Mouse (Mus musculus) forebrain, embryonic 14.5 days (tissue): Measurements from ENCODE around the gene Sidt1. TPM values are rescaled to one million over a fixed set of nuclear protein-coding genes. Genes with fewer than 3 reads are reported as not detected.

ENCODE experiments used
- ATAC-seq: fragments of 200-750 bp; cut with Nextera tagmentation; 2 replicates; pipeline ENCODE4 v1.8.0; 2017; ENCODE audit warnings: mild to moderate bottlenecking, moderate library complexity
- DNase-seq: peaks from one replicate; pipeline ENCODE4 v3.0.0-alpha.2; 2015; ENCODE audit warnings: low spot score
- H3K27ac ChIP-seq: fragments of 300-500 bp; sonication (generic); 2 replicates; pipeline ENCODE4 v1.5.1; 2014; ENCODE audit warnings: low read depth, mild to moderate bottlenecking, control low read depth, low read length, moderate library complexity
- H3K27me3 ChIP-seq: fragments of 300-500 bp; sonication (generic); replicated peaks from 2 replicates; pipeline ENCODE4 v1.6.1; 2014; ENCODE audit warnings: low read length, control low read depth, mixed read lengths; ENCODE audit not compliant: control insufficient read depth, insufficient read depth
- H3K36me3 ChIP-seq: fragments of 300-500 bp; sonication (generic); 2 replicates; pipeline ENCODE4 v1.6.1; 2014; ENCODE audit warnings: low read length, control low read depth; ENCODE audit not compliant: control insufficient read depth, insufficient read depth
- H3K4me1 ChIP-seq: fragments of 300-500 bp; sonication (generic); 2 replicates; pipeline ENCODE4 v1.6.1; 2014; ENCODE audit warnings: antibody characterized with exemption, low read length, control low read depth; ENCODE audit not compliant: control insufficient read depth, insufficient read depth
- H3K4me2 ChIP-seq: fragments of 300-500 bp; sonication (generic); 2 replicates; pipeline ENCODE4 v1.6.1; 2014; ENCODE audit warnings: mild to moderate bottlenecking, control low read depth, low read length
- H3K4me3 ChIP-seq: fragments of 300-500 bp; sonication (generic); 2 replicates; pipeline ENCODE4 v1.5.1; 2014; ENCODE audit warnings: low read depth, low read length, control low read depth
- H3K9ac ChIP-seq: fragments of 300-500 bp; sonication (generic); 2 replicates; pipeline ENCODE4 v1.6.1; 2014; ENCODE audit warnings: mild to moderate bottlenecking, low read length, control low read depth, moderate library complexity
- H3K9me3 ChIP-seq: fragments of 300-500 bp; sonication (generic); replicated peaks from 2 replicates; pipeline ENCODE4 v1.6.1; 2016; ENCODE audit warnings: low read length, control low read depth, mixed read lengths; ENCODE audit not compliant: control insufficient read depth
- WGBS: fragments of 180-500 bp; shearing (Covaris S2); extraction: QIAGEN DNeasy Blood & Tissue Kit; methylation state at CpG from one replicate; pipeline ENCODE4 v1.1.7; 2014; 5-methylcytosine and 5-hydroxymethylcytosine counted together
- polyA plus RNA-seq: library from polyadenylated mRNA; unstranded; fragments of >200 nt; fragmentation: Nextera tagmentation; extraction: Ambion mirVana; gene quantifications from 2 replicates; pipeline ENCODE4 v1.2.1, GENCODE M21; 2014

Gene Sidt1
- polyA plus RNA-seq, 1 experiment from 2014 or later = 3.9 TPM

DNA sequence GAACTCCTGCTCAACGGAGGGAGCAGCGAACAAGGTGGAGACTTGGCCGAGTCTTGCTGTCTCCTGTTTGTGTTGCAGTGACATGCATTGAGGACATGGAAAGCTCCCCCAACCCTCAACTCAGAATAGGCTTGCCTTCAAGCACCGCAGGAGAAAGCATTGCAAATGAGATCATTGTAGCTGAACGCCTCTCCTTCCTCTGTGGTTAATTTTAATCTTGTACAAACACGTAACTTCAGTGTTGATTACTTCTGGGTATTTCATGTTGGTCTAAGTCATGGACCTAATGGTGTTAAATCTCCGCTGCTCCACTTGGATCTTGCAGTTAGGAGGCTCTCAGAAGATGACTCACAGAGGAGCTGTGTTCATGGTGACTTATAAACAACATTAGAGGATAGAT is 120.3 kb downstream of the Sidt1 start:
- Histone ChIP-seq H3K36me3 (peaks cover 74% of the 10 kb centered on the region), H3K4me3 (no peak overlapping the region), H3K27me3 (no peaks in the 10 kb centered on the region), H3K27ac (no peak overlapping the region), H3K4me1 (no peaks in the 10 kb centered on the region), H3K4me2 (no peak overlapping the region), H3K9ac (no peak overlapping the region), H3K9me3 (no peaks in the 10 kb centered on the region)
- DNase-seq (no peak), ATAC-seq (no peak)
- WGBS = 94% methylated on average over 7 of the region's 7 CpGs

DNA sequence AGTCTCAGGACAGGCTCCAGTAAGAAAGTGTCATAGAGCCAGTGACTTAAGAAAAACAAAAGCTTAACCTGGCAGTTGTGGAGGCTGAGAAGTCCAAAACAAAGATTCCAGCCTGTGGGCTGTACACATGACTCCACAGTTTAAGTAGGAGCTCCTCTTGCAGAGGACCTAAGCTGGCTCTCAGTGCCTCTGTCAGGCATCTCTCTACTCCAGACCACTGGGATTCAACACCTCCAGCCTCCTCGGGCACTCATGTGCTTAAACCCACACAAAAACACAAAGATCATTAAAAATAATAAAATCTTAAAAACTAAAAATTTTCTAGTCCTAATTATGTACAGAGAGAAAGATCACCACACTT is 122.0 kb downstream of the Sidt1 start:
- Histone ChIP-seq H3K27ac (no peak overlapping the region), H3K36me3 (peaks cover 69% of the 10 kb centered on the region), H3K4me1 (no peaks in the 10 kb centered on the region), H3K27me3 (no peaks in the 10 kb centered on the region), H3K9me3 (no peaks in the 10 kb centered on the region), H3K4me2 (no peak overlapping the region), H3K4me3 (no peak overlapping the region), H3K9ac (no peak overlapping the region)
- ATAC-seq (no peak), DNase-seq (no peak)
- 90% methylated on average over 1 of the region's 1 CpGs for WGBS

DNA sequence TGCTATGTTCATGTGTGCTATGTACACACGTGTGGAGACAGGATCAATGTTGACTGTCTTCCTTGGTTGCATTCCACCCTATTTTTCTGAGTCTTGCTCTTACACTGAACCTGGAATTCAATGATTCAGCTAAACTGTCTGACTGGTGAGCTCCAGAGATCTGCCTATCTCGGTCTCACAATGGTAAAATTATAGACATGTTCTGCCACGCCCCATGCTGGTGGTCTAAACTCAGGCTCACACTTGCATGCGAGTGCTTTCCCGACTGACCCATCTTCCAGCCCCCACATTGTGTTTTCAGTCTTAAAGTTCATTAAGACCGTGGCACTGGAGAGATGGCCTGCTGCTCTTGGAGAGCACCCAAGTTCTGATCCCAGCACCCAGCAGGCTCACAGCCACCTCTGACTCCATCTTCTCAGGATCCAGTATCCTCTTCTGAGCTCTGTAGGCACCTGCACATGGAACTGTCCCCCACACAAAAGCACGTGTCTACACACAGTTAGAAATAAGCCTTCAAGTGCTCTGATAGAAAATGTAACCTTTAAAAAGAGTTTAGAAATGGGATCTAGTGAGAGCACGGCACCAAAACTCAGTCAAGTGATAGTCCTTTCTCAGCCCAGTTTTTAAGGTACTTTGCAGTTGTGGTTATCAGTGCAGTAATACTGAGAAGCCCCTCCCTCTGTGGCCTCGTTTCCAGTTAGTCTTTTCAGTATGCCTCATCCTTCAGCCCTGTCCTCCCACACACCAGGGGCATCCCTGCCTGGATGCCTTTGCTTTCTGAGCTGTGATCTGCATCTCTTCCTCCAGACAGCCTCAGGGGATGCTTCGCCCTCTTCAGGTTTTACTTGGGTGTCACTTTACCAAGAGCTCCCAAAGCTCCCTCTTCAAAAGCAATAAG is 122.6 kb downstream of the Sidt1 start:
- no peak overlapping the region for H3K4me3 ChIP-seq
- H3K4me2 ChIP-seq = no peak overlapping the region
- peaks cover 66% of the 10 kb centered on the region for H3K36me3 ChIP-seq
- no peaks in the 10 kb centered on the region for H3K4me1 ChIP-seq
- no peaks in the 10 kb centered on the region for H3K9me3 ChIP-seq
- 84% methylated on average over 10 of the region's 10 CpGs for WGBS
- ATAC-seq (no peak), DNase-seq (no peak)
- H3K27me3 ChIP-seq = no peaks in the 10 kb centered on the region
- no peak overlapping the region for H3K9ac ChIP-seq
- H3K27ac ChIP-seq = no peak overlapping the region

DNA sequence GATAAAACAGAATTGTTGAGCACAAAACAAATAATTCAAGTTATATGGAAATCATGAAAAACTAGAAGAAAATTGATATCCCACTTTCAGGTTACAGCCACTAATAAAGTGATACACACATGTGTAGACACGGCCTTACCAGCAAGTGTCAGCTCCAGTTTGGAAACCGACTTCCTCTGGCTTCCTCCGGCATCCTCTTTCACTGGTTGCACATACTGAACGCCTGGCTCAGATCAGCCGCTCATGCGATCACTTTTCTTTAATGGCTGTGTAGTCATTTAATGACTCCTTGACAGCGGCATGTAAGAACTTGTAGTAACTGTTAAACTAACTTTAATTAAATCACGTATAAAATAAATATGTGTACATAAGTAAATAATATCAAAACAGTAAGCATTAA is 127.0 kb downstream of the Sidt1 start:
- 89% methylated on average over 8 of the region's 8 CpGs for WGBS
- Histone ChIP-seq H3K9ac (no peak overlapping the region), H3K27ac (no peak overlapping the region), H3K4me2 (no peak overlapping the region), H3K4me3 (no peak overlapping the region), H3K4me1 (no peaks in the 10 kb centered on the region), H3K9me3 (no peaks in the 10 kb centered on the region), H3K27me3 (no peaks in the 10 kb centered on the region), H3K36me3 (peaks cover 53% of the 10 kb centered on the region)
- DNase-seq = no peak
- ATAC-seq = no peak

DNA sequence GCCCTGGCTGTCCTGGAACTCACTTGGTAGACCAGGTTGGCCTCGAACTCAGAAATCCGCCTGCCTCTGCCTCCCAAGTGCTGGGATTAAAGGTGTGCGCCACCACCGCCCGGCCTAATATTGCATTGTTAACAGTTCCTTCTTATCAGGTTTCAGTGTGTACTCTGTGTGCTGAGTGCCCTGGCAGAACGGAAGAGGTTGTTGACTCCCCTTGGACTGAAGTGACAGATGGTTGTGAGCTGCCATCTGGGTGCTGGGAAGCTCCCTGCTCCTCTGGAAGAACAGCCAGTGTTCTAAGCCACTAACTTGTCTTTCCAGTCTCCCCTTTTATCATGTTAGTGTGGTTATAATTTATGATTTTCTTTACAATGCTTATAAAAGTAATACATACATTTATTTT is 128.7 kb downstream of the Sidt1 start:
- H3K36me3 ChIP-seq = peaks cover 48% of the 10 kb centered on the region
- no peaks in the 10 kb centered on the region for H3K9me3 ChIP-seq
- H3K27me3 ChIP-seq = no peaks in the 10 kb centered on the region
- ATAC-seq (peak; percentile 23; the same call in 1 of the 2 replicates), DNase-seq (peak; percentile 44)
- no peak overlapping the region for H3K9ac ChIP-seq
- H3K4me1 ChIP-seq = no peaks in the 10 kb centered on the region
- H3K4me3 ChIP-seq = no peak overlapping the region
- 89% methylated on average over 6 of the region's 6 CpGs for WGBS
- no peak overlapping the region for H3K4me2 ChIP-seq
- no peak overlapping the region for H3K27ac ChIP-seq

DNA sequence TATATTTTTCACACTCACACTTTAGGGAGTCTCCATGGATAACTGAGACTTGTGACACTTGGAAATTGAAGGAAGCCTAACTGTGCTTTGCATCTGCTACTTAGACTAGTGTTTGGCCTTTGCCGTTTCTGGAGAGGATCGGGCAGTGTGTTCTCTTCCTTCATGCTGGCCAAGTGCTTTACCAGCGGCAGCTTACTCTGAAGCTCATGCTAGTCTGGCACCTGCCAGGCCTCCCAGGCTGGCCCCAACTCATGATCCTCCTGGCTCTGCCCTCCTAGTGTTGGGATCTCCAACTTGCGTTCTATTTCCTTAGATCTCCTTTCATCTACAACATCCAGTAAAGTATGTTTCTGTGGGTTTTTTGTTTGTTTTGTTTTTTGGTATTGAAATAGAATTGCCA is 132.8 kb downstream of the Sidt1 start:
- Histone ChIP-seq H3K27ac (no peak overlapping the region), H3K9ac (no peak overlapping the region), H3K4me3 (no peak overlapping the region), H3K9me3 (no peaks in the 10 kb centered on the region), H3K27me3 (no peaks in the 10 kb centered on the region), H3K36me3 (peaks cover 27% of the 10 kb centered on the region), H3K4me1 (no peaks in the 10 kb centered on the region), H3K4me2 (no peak overlapping the region)
- 92% methylated on average over 4 of the region's 4 CpGs for WGBS
- no peak for DNase-seq
- no peak for ATAC-seq

DNA sequence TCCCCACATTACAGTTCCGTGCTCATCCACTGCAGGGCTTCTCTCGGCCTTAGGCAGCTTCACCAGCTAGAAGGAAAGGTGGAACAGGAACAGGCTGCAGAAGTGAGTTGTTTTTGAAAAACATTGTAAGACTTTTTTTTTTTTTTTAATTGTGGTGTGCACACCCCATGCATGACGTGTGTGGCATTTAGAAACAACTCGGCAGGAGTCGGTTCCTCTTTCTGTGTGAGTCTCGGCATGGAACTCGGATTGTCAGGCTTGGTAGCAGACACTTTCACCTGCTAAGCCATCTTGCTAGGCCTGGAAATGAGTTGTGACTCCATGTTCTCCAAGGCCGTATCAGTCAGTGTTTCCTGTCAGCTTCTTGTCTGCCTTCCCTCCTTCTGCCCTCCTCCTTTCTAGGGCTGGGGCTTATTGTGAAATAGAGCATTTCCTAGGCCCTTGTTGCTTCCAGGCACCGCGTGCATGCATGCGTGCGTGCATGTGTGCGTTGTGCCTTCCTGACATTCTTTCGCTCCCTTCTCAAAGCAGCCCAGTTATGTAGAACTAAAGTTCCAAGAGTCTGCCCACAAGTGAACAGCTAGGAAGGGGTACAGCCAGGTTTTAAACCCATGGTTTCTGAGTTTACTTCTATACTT is 133.8 kb downstream of the Sidt1 start:
- 92% methylated on average over 14 of the region's 14 CpGs for WGBS
- DNase-seq (no peak), ATAC-seq (no peak)
- Histone ChIP-seq H3K9me3 (no peaks in the 10 kb centered on the region), H3K4me2 (no peak overlapping the region), H3K27me3 (no peaks in the 10 kb centered on the region), H3K4me1 (no peaks in the 10 kb centered on the region), H3K9ac (no peak overlapping the region), H3K27ac (no peak overlapping the region), H3K4me3 (no peak overlapping the region), H3K36me3 (peaks cover 26% of the 10 kb centered on the region)

DNA sequence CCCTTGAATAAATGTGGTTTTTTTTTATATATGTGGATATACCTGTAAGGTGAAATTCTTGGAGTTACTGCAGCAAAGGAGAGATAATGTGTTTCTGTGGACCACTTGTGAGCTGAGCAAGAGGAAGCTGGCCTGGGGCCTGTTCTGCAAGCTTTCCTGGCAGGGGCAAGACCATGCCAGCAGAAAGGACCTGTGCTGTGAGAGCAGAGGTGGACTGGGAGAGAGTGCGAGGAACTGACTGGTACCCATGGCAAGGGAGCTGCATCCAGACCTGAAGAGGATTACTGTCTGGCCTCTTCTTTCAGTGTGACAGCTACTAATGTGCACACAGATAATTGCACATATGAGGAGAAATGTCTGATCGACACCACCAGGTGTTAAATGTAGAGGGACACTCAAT is 142.0 kb downstream of the Sidt1 start:
- Histone ChIP-seq H3K27ac (no peak overlapping the region), H3K4me1 (no peaks in the 10 kb centered on the region), H3K27me3 (no peaks in the 10 kb centered on the region), H3K36me3 (no peaks in the 10 kb centered on the region), H3K4me3 (no peak overlapping the region), H3K9me3 (0 out of 2 replicates have a peak, but pooled peaks cover 3% of the 10 kb centered on the region), H3K4me2 (no peak overlapping the region), H3K9ac (no peak overlapping the region)
- WGBS = 92% methylated on average over 2 of the region's 2 CpGs
- DNase-seq (no peak), ATAC-seq (no peak)
